Mouse (Mus musculus) hindbrain, embryonic 14.5 days (tissue): Measurements from ENCODE around the gene Gm10643. TPM values are rescaled to one million over a fixed set of nuclear protein-coding genes. Genes with fewer than 3 reads are reported as not detected.

ENCODE experiments used
- ATAC-seq: fragments of 200-750 bp; cut with Nextera tagmentation; 2 replicates; pipeline ENCODE4 v1.8.0; 2017; ENCODE audit warnings: moderate number of reproducible peaks, mild to moderate bottlenecking, moderate TSS enrichment, moderate library complexity; ENCODE audit not compliant: low FRiP score
- DNase-seq: peaks from one replicate; pipeline ENCODE4 v3.0.0-alpha.2; 2015; ENCODE audit warnings: low spot score
- H3K27ac ChIP-seq: fragments of 300-500 bp; sonication (generic); 2 replicates; pipeline ENCODE4 v1.5.1; 2014; ENCODE audit warnings: mild to moderate bottlenecking, moderate library complexity
- H3K27me3 ChIP-seq: fragments of 300-500 bp; sonication (generic); 2 replicates; pipeline ENCODE4 v1.6.1; 2014; ENCODE audit warnings: mild to moderate bottlenecking, low read length, mixed read lengths; ENCODE audit not compliant: control insufficient read depth, insufficient read depth
- H3K36me3 ChIP-seq: fragments of 300-500 bp; sonication (generic); replicated peaks from 2 replicates; pipeline ENCODE4 v1.6.1; 2014; ENCODE audit not compliant: control insufficient read depth, insufficient read depth
- H3K4me1 ChIP-seq: fragments of 300-500 bp; sonication (generic); replicated peaks from 2 replicates; pipeline ENCODE4 v1.6.1; 2014; ENCODE audit warnings: antibody characterized with exemption, low read length, mixed read lengths; ENCODE audit not compliant: control insufficient read depth, insufficient read depth
- H3K4me2 ChIP-seq: fragments of 300-500 bp; sonication (generic); replicated peaks from 2 replicates; pipeline ENCODE4 v1.6.1; 2014; ENCODE audit warnings: mild to moderate bottlenecking, moderate library complexity
- H3K4me3 ChIP-seq: fragments of 300-500 bp; sonication (generic); replicated peaks from 2 replicates; pipeline ENCODE4 v1.5.1; 2014; ENCODE audit warnings: mild to moderate bottlenecking, low read length
- H3K9ac ChIP-seq: fragments of 300-500 bp; sonication (generic); 2 replicates; pipeline ENCODE4 v1.6.1; 2014
- H3K9me3 ChIP-seq: fragments of 300-500 bp; sonication (generic); 2 replicates; pipeline ENCODE4 v1.6.1; 2016; ENCODE audit warnings: low read length; ENCODE audit not compliant: control insufficient read depth
- WGBS: fragments of 180-500 bp; shearing (Covaris S2); extraction: QIAGEN DNeasy Blood & Tissue Kit; methylation state at CpG from one replicate; pipeline ENCODE4 v1.1.7; 2014; 5-methylcytosine and 5-hydroxymethylcytosine counted together
- polyA plus RNA-seq: library from polyadenylated mRNA; unstranded; fragments of >200 nt; fragmentation: Nextera tagmentation; extraction: Ambion mirVana; gene quantifications from 2 replicates; pipeline ENCODE4 v1.2.1, GENCODE M21; 2014

Gm10643 gene
- 2.1 and 2.7 TPM in 2 replicates for polyA plus RNA-seq

- H3K4me3 ChIP-seq: peak within 1 kb of the TSS; percentile 92
- H3K9me3 ChIP-seq: no peaks in the 10 kb centered on the region
- 92% methylated on average over 1 of the region's 1 CpGs for WGBS
- H3K27me3 ChIP-seq: no peaks in the 10 kb centered on the region
- DNase-seq: no peak
- peaks cover 17% of the 10 kb centered on the region for H3K4me1 ChIP-seq
- peak within 1 kb of the TSS; percentile 72 for H3K27ac ChIP-seq
- H3K9ac ChIP-seq: peak within 1 kb of the TSS; percentile 62
- H3K36me3 ChIP-seq: no peaks in the 10 kb centered on the region
- peak within 1 kb of the TSS; percentile 77 for H3K4me2 ChIP-seq
- no peak for ATAC-seq
Observed at GRCm38 (mm10) chr8:84065037-84065436, at the start of gene Gm10643. TSS of gene Gm10643 (minus strand) at chr8:84065137.

- ATAC-seq (no peak), DNase-seq (no peak)
- peaks cover 13% of the 10 kb centered on the region for H3K36me3 ChIP-seq
- H3K4me2 ChIP-seq: no peak overlapping the region
- no peak overlapping the region for H3K27ac ChIP-seq
- no peaks in the 10 kb centered on the region for H3K27me3 ChIP-seq
- H3K9me3 ChIP-seq: no peaks in the 10 kb centered on the region
- H3K4me1 ChIP-seq: peaks cover 28% of the 10 kb centered on the region
- H3K9ac ChIP-seq: no peak overlapping the region
- H3K4me3 ChIP-seq: no peak overlapping the region
- WGBS: 95% methylated on average over 6 of the region's 6 CpGs
Observed at GRCm38 (mm10) chr8:84106216-84107040, 41.5 kb upstream of the Gm10643 start.

- Histone ChIP-seq H3K27ac (peak overlapping the region; percentile 84), H3K4me1 (peaks cover 30% of the 10 kb centered on the region), H3K27me3 (no peaks in the 10 kb centered on the region), H3K4me3 (no peak overlapping the region), H3K9me3 (no peaks in the 10 kb centered on the region), H3K36me3 (peaks cover 20% of the 10 kb centered on the region), H3K9ac (0 out of 2 replicates have a peak overlapping the region, but pooled peaks have one; percentile 24), H3K4me2 (no peak overlapping the region; the same call in 1 of the 2 replicates)
- DNase-seq: no peak
- ATAC-seq: no peak
- WGBS: 90% methylated on average over 2 of the region's 2 CpGs
Observed at GRCm38 (mm10) chr8:84105676-84106075, 40.7 kb upstream of the Gm10643 start.

GRCm38 (mm10) chr8:84104697-84105609, 40.0 kb upstream of the Gm10643 start, which contains the start of gene Dcaf15:
TSS of gene Dcaf15 (minus strand) at chr8:84104768.
- Histone ChIP-seq H3K4me1 (peaks cover 30% of the 10 kb centered on the region), H3K36me3 (peaks cover 27% of the 10 kb centered on the region), H3K4me2 (peak within 1 kb of the TSS; percentile 82), H3K9me3 (no peaks in the 10 kb centered on the region), H3K9ac (peak within 1 kb of the TSS; percentile 76), H3K27ac (peak within 1 kb of the TSS; percentile 96), H3K4me3 (peak within 1 kb of the TSS; percentile 60), H3K27me3 (no peaks in the 10 kb centered on the region)
- 6% methylated on average over 42 of the region's 42 CpGs for WGBS
- DNase-seq (peak; percentile 98), ATAC-seq (peak; percentile 96)

- ATAC-seq: peak; percentile 79
- WGBS: 0% methylated on average over 24 of the region's 29 CpGs
- peak; percentile 68 for DNase-seq
Observed at GRCm38 (mm10) chr8:84104221-84104620, 39.3 kb upstream of the Gm10643 start.

DNA sequence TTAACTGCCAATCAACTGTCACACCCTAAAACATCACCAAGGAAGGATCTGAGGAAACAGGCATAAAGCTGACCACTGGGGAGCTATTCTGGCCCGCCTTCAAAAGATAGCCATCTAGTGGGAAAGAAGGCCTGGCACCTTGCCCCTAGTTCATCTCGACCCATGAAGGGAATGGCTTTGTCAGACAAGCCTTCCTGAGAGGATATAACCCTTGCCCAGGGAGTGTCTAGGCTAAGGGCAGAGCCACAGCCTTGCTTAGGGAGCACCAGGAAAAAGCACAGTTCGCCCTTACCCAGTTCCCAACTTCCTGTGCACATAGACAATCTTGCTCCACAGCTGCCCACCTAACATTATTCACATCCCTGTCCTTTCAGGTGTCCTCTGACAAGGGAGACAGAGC, 38.7 kb upstream of the Gm10643 start:
- no peak for ATAC-seq

More at GRCm38 (mm10) chr8:84104221-84104620, 39.3 kb upstream of the Gm10643 start:
- Histone ChIP-seq H3K9ac (peak overlapping the region; percentile 76), H3K9me3 (no peaks in the 10 kb centered on the region), H3K27me3 (no peaks in the 10 kb centered on the region), H3K4me3 (peak overlapping the region; percentile 60), H3K4me1 (peaks cover 30% of the 10 kb centered on the region), H3K4me2 (peak overlapping the region; percentile 82), H3K27ac (peak overlapping the region; percentile 96), H3K36me3 (peaks cover 34% of the 10 kb centered on the region)

GRCm38 (mm10) chr8:84101476-84102270, 36.7 kb upstream of the Gm10643 start:
- no peaks in the 10 kb centered on the region for H3K9me3 ChIP-seq
- no peak for ATAC-seq
- H3K27ac ChIP-seq: no peak overlapping the region
- no peak overlapping the region for H3K4me2 ChIP-seq
- no peak overlapping the region for H3K9ac ChIP-seq
- H3K36me3 ChIP-seq: peaks cover 58% of the 10 kb centered on the region
- WGBS: 95% methylated on average over 25 of the region's 25 CpGs
- no peak for DNase-seq
- H3K27me3 ChIP-seq: no peaks in the 10 kb centered on the region
- no peak overlapping the region for H3K4me3 ChIP-seq
- peaks cover 30% of the 10 kb centered on the region for H3K4me1 ChIP-seq

More for the DNA sequence above, 38.7 kb upstream of the Gm10643 start:
- no peak for DNase-seq
- peak overlapping the region; percentile 60 for H3K4me3 ChIP-seq
- H3K27me3 ChIP-seq: no peaks in the 10 kb centered on the region
- H3K36me3 ChIP-seq: peaks cover 39% of the 10 kb centered on the region
- peak overlapping the region; percentile 82 for H3K4me2 ChIP-seq
- H3K27ac ChIP-seq: peak overlapping the region; percentile 96
- no peaks in the 10 kb centered on the region for H3K9me3 ChIP-seq
- peaks cover 30% of the 10 kb centered on the region for H3K4me1 ChIP-seq
- WGBS: 27% methylated on average over 3 of the region's 3 CpGs
- peak overlapping the region; percentile 76 for H3K9ac ChIP-seq

GRCm38 (mm10) chr8:84098376-84098775, 33.4 kb upstream of the Gm10643 start:
- no peaks in the 10 kb centered on the region for H3K27me3 ChIP-seq
- ATAC-seq (no peak), DNase-seq (no peak)
- H3K9me3 ChIP-seq: no peaks in the 10 kb centered on the region
- no peak overlapping the region for H3K4me2 ChIP-seq
- H3K4me3 ChIP-seq: no peak overlapping the region
- no peak overlapping the region for H3K27ac ChIP-seq
- peaks cover 17% of the 10 kb centered on the region for H3K4me1 ChIP-seq
- peaks cover 90% of the 10 kb centered on the region for H3K36me3 ChIP-seq
- 98% methylated on average over 7 of the region's 7 CpGs for WGBS
- no peak overlapping the region for H3K9ac ChIP-seq
